Mouse (Mus musculus): ENCODE measurements around the gene Tgfb1. TPM values are rescaled to one million over a fixed set of nuclear protein-coding genes. Genes with fewer than 3 reads are reported as not detected.
"Not testable (repeated sequence)": the region's sequence is repeated elsewhere in the genome, so short reads cannot be mapped to it uniquely, and the experiment has no call there.

The Tgfb1 gene
- total RNA-seq, 1 experiment from 2014 or later = 66.7 TPM

DNA sequence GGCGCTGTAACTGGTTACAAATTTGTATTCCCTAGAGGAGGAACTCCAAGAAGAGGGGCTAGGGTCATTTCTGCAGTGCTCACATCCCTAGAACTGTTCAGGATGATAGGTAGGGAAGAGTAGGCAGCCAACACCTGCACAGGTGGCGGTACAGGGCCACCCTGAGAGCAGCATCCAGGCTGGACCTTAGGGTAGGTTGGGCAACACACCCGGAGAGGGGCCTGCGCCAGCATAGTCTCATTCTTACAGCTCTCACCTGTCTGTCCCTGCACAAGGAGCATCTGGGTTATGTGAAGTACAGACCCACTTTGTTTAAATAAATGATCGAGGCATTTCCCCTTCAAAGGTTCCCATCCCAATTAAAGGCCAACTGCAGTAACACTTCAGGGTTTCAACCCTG, 34.0 kb downstream of the Tgfb1 start:
- ATAC-seq (ENCODE audit: extremely low read depth, insufficient number of reproducible peaks, low FRiP score, poor library complexity, severe bottlenecking) = no peak

- not testable (repeated sequence) for ATAC-seq (ENCODE audit: extremely low read depth, insufficient number of reproducible peaks, low FRiP score, poor library complexity, severe bottlenecking)
Observed at GRCm38 (mm10) chr7:25721776-25722175, 35.0 kb downstream of the Tgfb1 start.

DNA sequence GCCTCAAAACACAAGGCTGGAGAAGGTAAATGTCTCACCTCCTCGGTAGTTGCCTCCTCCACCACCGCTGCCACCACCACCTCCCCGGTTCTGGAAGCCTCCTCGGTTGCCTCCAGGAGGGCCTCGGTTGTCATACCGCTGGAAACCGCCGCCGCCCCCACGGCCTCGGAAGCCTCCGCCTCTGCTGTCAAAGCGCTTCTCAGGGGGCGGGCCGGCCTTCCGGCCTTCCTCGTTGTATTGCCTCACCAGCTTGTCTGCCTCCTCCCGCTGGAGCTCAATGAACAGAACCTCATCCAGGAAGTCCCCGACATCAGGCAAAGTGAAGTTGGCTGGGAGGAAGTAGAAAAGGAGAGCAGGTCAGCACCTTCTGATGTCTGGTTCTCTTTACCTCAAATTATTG, 39.1 kb downstream of the Tgfb1 start:
- no peak for ATAC-seq (ENCODE audit: extremely low read depth, insufficient number of reproducible peaks, low FRiP score, poor library complexity, severe bottlenecking)

GRCm38 (mm10) chr7:25727800-25728199, 41.0 kb downstream of the Tgfb1 start:
- no peak for ATAC-seq (ENCODE audit: extremely low read depth, insufficient number of reproducible peaks, low FRiP score, poor library complexity, severe bottlenecking)

DNA sequence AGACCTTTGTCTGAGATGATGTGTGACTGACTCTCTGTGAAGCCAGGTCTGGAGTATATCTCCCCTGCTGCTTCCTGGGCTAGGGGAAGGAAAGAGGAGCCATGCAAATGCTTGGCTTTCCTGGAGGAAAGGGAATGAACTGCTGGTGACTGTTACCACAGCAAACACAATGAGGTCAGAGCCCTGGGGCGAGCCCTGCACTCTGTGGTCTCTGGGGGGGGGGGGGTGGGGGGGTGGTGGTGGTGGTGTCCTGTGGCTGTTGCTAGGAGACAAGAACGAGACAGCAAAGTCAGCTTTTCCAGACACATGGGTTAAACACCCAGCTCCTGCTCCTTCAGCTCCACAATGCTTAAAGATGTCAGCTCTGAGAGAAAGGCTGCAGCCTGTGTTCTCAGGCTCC, 42.6 kb downstream of the Tgfb1 start:
- no peak for ATAC-seq (ENCODE audit: extremely low read depth, insufficient number of reproducible peaks, low FRiP score, poor library complexity, severe bottlenecking)

DNA sequence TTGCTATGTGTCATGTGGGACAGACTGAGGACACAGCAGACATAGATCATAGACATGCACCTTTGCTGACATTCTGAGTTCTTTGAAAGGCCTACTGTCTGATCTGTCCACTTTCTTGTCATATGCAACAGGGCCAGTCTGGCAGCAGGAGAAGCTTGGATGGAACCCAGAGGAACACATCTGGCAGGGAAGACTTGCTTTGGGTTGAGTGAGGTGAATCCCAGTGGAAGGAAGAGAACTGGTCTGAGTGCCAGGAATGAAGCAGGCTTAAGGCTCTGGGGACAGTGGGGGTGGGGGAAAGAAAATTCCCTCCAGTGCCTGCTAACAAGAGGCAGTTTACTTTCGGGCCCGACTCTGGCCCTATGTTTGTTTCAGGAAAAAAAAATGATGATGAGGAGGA, 43.1 kb downstream of the Tgfb1 start:
- no peak for ATAC-seq (ENCODE audit: extremely low read depth, insufficient number of reproducible peaks, low FRiP score, poor library complexity, severe bottlenecking)

GRCm38 (mm10) chr7:25731294-25732055, 44.7 kb downstream of the Tgfb1 start:
- ATAC-seq (ENCODE audit: extremely low read depth, insufficient number of reproducible peaks, low FRiP score, poor library complexity, severe bottlenecking) = no peak

DNA sequence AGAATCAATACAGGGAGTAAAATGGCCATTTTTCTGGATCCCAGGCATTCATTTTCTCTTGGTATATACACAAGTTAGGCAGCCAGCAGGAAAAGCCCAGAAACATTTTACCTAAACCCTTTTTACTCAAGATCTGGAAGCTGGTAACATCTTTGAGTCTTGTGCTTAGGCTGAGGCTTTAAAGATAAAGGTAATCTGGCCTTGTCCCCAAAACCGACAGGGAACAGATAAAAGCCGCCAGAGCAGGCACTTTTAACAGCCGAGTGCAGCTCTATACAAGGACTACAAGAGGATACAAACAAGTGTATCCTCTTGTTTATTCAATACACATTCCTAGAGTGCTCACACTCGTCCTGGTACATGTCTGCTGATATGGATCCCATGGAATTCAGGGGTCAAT, 48.2 kb downstream of the Tgfb1 start:
- ATAC-seq (ENCODE audit: extremely low read depth, insufficient number of reproducible peaks, low FRiP score, poor library complexity, severe bottlenecking) = no peak

DNA sequence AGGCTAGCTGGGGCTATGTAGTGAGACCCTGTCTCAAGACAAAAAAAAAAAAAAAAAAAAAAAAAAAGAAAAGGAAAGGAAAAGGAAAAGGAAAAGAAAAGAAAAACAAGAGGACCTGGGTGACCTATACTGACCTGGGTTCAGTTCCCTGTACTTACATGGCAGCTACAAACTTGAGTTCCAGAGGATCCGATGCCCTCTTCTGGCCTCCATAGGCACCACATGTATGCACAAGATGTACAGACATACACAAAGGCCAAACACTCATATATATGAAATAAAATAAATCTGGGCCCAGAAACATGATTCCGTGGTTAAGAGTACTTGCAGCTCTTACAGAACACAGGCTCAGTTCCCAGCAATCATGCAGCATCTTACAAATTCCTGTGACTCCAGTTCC, 50.1 kb downstream of the Tgfb1 start:
- no peak for ATAC-seq (ENCODE audit: extremely low read depth, insufficient number of reproducible peaks, low FRiP score, poor library complexity, severe bottlenecking)

GRCm38 (mm10) chr7:25738277-25738676, 51.5 kb downstream of the Tgfb1 start:
- ATAC-seq (ENCODE audit: extremely low read depth, insufficient number of reproducible peaks, low FRiP score, poor library complexity, severe bottlenecking) = no peak

DNA sequence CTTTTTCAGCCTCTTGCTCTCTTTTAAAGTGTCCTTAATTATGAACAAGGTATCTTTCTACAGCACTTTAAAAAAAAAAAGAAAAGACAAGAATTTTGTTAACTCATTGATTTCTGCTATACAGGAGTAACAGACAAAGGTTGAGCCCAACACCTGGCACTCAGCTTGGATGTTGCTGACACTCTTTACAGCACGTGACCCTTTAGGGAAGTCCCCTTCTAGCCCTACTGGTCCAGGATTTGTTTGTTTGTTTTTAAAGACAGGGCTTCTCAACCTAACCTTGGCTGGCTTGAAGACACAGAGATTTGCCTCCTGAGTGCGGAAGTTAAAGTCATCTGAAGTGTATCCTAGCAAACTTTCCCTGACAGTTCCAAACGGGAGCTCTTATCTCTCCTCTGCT, 60.0 kb downstream of the Tgfb1 start:
- no peak for ATAC-seq (ENCODE audit: extremely low read depth, insufficient number of reproducible peaks, low FRiP score, poor library complexity, severe bottlenecking)

DNA sequence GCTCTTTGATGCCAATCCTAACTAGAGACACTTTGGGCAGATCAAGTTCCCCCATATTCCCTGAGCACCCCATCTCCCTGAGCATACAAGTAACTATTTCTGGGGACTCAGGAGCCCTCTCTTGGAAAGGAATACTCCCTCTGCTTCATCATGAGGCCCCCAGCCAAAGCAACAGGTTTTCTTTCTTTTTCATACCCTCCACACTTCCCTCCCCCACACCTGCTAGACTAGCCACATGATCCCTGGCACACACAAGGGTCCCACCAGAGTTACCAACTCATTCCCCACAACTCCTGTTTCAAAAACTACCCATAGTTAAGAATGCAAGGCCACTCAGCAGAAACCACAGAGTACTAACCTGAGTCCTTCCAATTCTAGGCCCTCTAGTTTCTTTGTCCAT, 66.3 kb downstream of the Tgfb1 start:
- ATAC-seq (ENCODE audit: extremely low read depth, insufficient number of reproducible peaks, low FRiP score, poor library complexity, severe bottlenecking) = no peak

DNA sequence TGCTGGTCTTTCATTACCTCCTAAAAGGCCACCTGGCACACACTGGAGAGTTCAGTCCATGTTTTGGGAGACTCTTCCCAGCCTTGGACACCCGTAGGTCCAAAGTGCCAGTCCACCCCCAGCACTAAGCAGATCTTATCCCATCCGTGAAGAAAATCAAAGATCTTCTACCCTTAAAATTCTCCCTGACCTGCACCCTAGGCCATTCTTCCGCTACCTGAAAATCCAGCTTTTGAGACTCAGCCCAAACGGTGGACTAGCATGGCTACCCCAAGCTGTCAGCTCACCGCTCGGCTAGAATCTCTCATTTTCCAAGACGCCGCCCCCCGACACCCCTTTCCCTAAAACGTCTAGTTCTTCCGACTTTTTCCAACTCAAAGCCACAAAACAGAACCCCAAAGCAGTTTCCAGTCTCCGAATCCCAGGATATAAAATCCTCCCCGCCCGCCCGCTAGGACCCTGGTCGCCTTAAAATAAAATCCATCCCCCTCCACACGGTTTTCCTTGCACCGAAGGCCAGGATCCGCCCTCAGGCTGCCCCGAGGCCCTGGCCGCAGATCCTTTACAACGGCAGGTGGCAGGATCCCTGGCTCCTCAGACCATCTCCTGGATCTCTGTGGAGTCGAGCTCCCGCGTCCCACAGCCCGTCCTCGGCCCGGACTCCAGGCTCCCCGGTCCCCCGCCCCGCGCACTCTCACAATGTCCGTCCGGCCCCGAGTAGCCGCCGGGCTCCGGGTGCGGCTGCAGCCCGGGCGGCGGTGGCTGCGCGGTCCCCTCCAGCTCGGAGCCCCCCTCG, 67.0 kb downstream of the Tgfb1 start:
- ATAC-seq (ENCODE audit: extremely low read depth, insufficient number of reproducible peaks, low FRiP score, poor library complexity, severe bottlenecking) = no peak

- no peak for ATAC-seq (ENCODE audit: extremely low read depth, insufficient number of reproducible peaks, low FRiP score, poor library complexity, severe bottlenecking)
Observed at GRCm38 (mm10) chr7:25754439-25754737, 67.6 kb downstream of the Tgfb1 start.

Other genes with a start within 250 kb of the Tgfb1 start
- 74.9 and 85.3 TPM in 2 replicates for gene Ceacam1, start 209.4 kb upstream of the Tgfb1 start, total RNA-seq (2017)
- not detected in 2 replicates for gene Ceacam2, start 147.1 kb upstream of the Tgfb1 start, total RNA-seq (2017)
- gene Erich4, start 71.1 kb upstream of the Tgfb1 start, total RNA-seq (2017) = not detected in 2 replicates
- 129 and 155 TPM in 2 replicates for gene Dmac2, start 67.6 kb upstream of the Tgfb1 start, total RNA-seq (2017)
- 31.7 and 33.4 TPM in 2 replicates for gene B3gnt8, start 60.3 kb upstream of the Tgfb1 start, total RNA-seq (2017)
- gene Bckdha, start 28.0 kb upstream of the Tgfb1 start, total RNA-seq (2017) = 34.4 and 37.0 TPM in 2 replicates
- 33.1 and 40.1 TPM in 2 replicates for gene Exosc5, start 27.8 kb upstream of the Tgfb1 start, total RNA-seq (2017)
- gene Tmem91, start 11.8 kb upstream of the Tgfb1 start, total RNA-seq (2017) = 0.70 and 4.5 TPM in 2 replicates
- 41.0 and 54.8 TPM in 2 replicates for gene B9d2, start 6.2 kb upstream of the Tgfb1 start, total RNA-seq (2017)
- 30.7 and 31.9 TPM in 2 replicates for gene Ccdc97, start 32.1 kb downstream of the Tgfb1 start, total RNA-seq (2017)
- 198 TPM in 2 replicates for gene Hnrnpul1, start 67.8 kb downstream of the Tgfb1 start, total RNA-seq (2017)
- gene Axl, start 101.7 kb downstream of the Tgfb1 start, total RNA-seq (2017) = 1.1 and 2.2 TPM in 2 replicates
- 1.2 and 2.8 TPM in 2 replicates for gene Cyp2s1, start 129.9 kb downstream of the Tgfb1 start, total RNA-seq (2017)
- gene Cyp2b10, start 210.6 kb downstream of the Tgfb1 start, total RNA-seq (2017) = 0.35 TPM in 1 of 2 replicates, not detected in the other